Mouse (Mus musculus): ENCODE measurements around the gene St5.

DNA sequence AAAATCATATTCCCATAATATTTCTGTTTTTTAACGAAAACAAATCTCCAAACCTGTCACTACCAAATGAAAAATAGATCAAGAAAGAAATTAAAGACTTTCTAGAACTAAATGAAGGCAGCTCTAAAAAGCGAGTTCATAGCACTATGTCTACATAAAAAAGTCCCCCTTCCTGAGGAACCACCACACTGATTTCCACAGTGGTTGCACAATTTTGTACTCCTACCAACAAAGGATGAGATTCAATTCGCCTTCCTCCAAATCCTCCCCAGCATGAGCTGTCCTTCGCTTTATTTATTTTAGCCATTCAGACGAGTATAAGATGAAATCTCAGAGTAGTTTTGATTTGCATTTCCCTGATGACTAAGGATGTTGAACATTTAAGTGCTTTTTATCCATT is 36.7 kb downstream of the St5 start:
- no peak for TF ChIP-seq CTCF (IDR thresholded peaks at IDR 0.05; ENCODE audit: borderline replicate concordance, control insufficient read depth, extremely low read depth, insufficient read depth, low read length, poor library complexity)
- TF ChIP-seq POLR2A (IDR thresholded peaks at IDR 0.05; ENCODE audit: control insufficient read depth, extremely low read depth, insufficient read depth, low read length, poor library complexity): no peak
